Mouse (Mus musculus): ENCODE data around the gene Scrn1.

- TF ChIP-seq CTCF (conservative IDR thresholded peaks at IDR 0.05; ENCODE audit: low read length) (no peak), POU5F1 (IDR thresholded peaks at IDR 0.05; ENCODE audit: borderline replicate concordance, low read length) (no peak)
Observed at GRCm38 (mm10) chr6:54464926-54465325, 101.4 kb downstream of the Scrn1 start.
